In the genomic region with DNA sequence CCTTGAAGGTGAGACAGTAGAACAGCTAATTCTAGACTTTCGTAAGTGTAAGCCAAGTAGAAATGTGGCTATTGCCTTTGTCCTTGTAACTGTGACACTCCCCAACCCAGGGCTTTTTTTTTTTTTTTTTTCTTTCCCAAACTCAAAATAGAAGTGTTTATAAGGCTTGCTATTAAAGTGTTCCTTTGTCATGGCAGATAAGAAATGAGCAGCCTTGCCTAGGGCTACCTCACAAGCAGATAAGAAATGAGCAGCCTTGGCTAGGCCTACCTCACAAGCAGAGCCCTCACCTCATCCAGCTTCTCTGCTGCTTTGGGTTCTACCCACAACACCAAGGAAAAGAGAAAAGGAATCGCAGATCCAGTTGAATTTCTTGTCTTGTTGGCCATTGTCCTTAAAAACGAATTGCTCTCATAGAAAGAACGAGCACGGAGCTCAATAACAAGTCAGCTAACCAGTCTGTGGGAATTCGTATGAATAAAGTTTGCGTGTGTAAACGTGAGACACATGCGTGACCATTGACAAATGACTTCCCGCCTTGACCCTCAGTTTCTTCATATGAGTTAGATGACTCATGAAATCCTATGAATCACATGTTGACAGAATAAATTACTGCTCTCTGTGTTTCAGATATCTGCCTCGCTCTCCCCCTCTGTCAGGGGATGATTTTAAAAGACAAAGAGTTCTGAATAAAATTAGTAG, we compare ENCODE assay signal across 23 mouse cellular contexts.
DNase-seq lines count a peak whose midpoint lies in the region; ATAC-seq and TF ChIP-seq lines count a peak whose summit lies in the region.
"Had no signal": no experiment of that assay in that cellular context is flagged by ENCODE, and none has a peak within 500 bp of the region (broad histone marks: within the 10 kb centered on the region; RNA-seq: fewer than 3 reads in every experiment).

No protein-coding gene starts in this region.

- H3K4me2 ChIP-seq in hindbrain, embryonic 14.5 days (replicated peaks): no peak overlapping the region
- H3K4me2 ChIP-seq: embryonic facial prominence, embryonic 15.5 days; forebrain, embryonic 12.5 days; heart, embryonic 11.5 days; heart, embryonic 15.5 days; hindbrain, embryonic 13.5 days; intestine, embryonic 15.5 days had no signal

- peak; percentile 45 for DNase-seq in NIH3T3 (ENCODE audit: low read depth)
- peak; percentile 14 for DNase-seq in mesoderm, embryonic 11.5 days (ENCODE audit: low read depth, low spot score)
- no peak for DNase-seq in lung, postnatal 25 days (ENCODE audit: low spot score)
- DNase-seq in kidney, postnatal 25 days: no peak
- no peak for DNase-seq in hindbrain, embryonic 14.5 days (ENCODE audit: low spot score)
- DNase-seq: adrenal gland, postnatal 10 days; B cell, adult 2 months; cerebellum, adult 18-20 months; cerebellum, adult 9-11 months; cerebellum, postnatal 36 days; embryo, embryonic 11 days; gastrocnemius, postnatal 14 days; heart, adult 2 months; heart, postnatal 14 days had no signal

- H3K9ac ChIP-seq in hindbrain, embryonic 14.5 days: no peak overlapping the region
- H3K9ac ChIP-seq: embryonic facial prominence, embryonic 15.5 days; forebrain, embryonic 12.5 days; heart, embryonic 15.5 days; hindbrain, embryonic 13.5 days; intestine, embryonic 15.5 days had no signal

- peak overlapping the region; percentile 15 for H3K27ac ChIP-seq in embryonic fibroblast, embryonic 13.5 days (ENCODE audit: insufficient read depth, low read length)
- no peak overlapping the region for H3K27ac ChIP-seq in hindbrain, embryonic 14.5 days
- H3K27ac ChIP-seq: embryonic facial prominence, embryonic 15.5 days; forebrain, embryonic 12.5 days; heart, adult 2 months; heart, embryonic 15.5 days; hindbrain, embryonic 13.5 days; intestine, embryonic 15.5 days had no signal

- H3K4me3 ChIP-seq in C2C12 (ENCODE audit: insufficient read depth, poor library complexity, severe bottlenecking): no peak overlapping the region
- no peak overlapping the region for H3K4me3 ChIP-seq in embryonic fibroblast, embryonic 13.5 days (ENCODE audit: insufficient read depth, low read length)
- no peak overlapping the region for H3K4me3 ChIP-seq in hindbrain, embryonic 14.5 days (replicated peaks; ENCODE audit: low read length)
- H3K4me3 ChIP-seq: embryonic facial prominence, embryonic 15.5 days; forebrain, embryonic 12.5 days; heart, adult 2 months; heart, embryonic 15.5 days; hindbrain, embryonic 13.5 days; intestine, embryonic 15.5 days had no signal

- no peak for ATAC-seq in hindbrain, embryonic 14.5 days (ENCODE audit: low FRiP score)
- ATAC-seq: forebrain, embryonic 16.5 days; intestine, embryonic 15.5 days had no signal

- H3ac ChIP-seq in C2C12 (ENCODE audit: control insufficient read depth, insufficient read length, low read depth): no peak overlapping the region

- TF ChIP-seq POLR2A in embryonic fibroblast, embryonic 13.5 days (IDR thresholded peaks at IDR 0.05; ENCODE audit: low read depth, low read length): no peak

- no peaks in the 10 kb centered on the region for H3K27me3 ChIP-seq in C2C12 (ENCODE audit: control insufficient read depth, insufficient read depth, insufficient read length)
- no peaks in the 10 kb centered on the region for H3K27me3 ChIP-seq in hindbrain, embryonic 14.5 days (ENCODE audit: control insufficient read depth, insufficient read depth, low read length)
- H3K27me3 ChIP-seq: embryonic facial prominence, embryonic 15.5 days; forebrain, embryonic 12.5 days; heart, embryonic 15.5 days; hindbrain, embryonic 13.5 days; intestine, embryonic 15.5 days had no signal

- no peaks in the 10 kb centered on the region; the same call in 1 of the 2 replicates for H3K4me1 ChIP-seq in embryonic fibroblast, embryonic 13.5 days (ENCODE audit: control insufficient read depth, insufficient read depth, low read length)
- no peaks in the 10 kb centered on the region for H3K4me1 ChIP-seq in hindbrain, embryonic 14.5 days (replicated peaks; ENCODE audit: control insufficient read depth, insufficient read depth, low read length)
- H3K4me1 ChIP-seq: embryonic facial prominence, embryonic 15.5 days; forebrain, embryonic 12.5 days; hindbrain, embryonic 13.5 days; intestine, embryonic 15.5 days had no signal

- H3K79me2 ChIP-seq in C2C12 (ENCODE audit: control insufficient read depth, insufficient read depth): no peaks in the 10 kb centered on the region

- no peaks in the 10 kb centered on the region for H3K79me3 ChIP-seq in C2C12 (ENCODE audit: low read depth)

- H3K36me3 ChIP-seq in C2C12 (ENCODE audit: control insufficient read depth, insufficient read depth): no peaks in the 10 kb centered on the region
- no peaks in the 10 kb centered on the region for H3K36me3 ChIP-seq in hindbrain, embryonic 14.5 days (replicated peaks; ENCODE audit: control insufficient read depth, insufficient read depth)
- H3K36me3 ChIP-seq: embryonic facial prominence, embryonic 15.5 days; forebrain, embryonic 12.5 days; heart, embryonic 15.5 days; hindbrain, embryonic 13.5 days; intestine, embryonic 15.5 days had no signal

- 79% methylated on average over 11 of the region's 11 CpGs for WGBS in hindbrain, embryonic 14.5 days

- TF ChIP-seq CTCF in C2C12 (IDR thresholded peaks at IDR 0.05; ENCODE audit: control insufficient read depth, insufficient read depth, insufficient read length): no peak
- TF ChIP-seq CTCF in embryonic fibroblast, embryonic 13.5 days (IDR thresholded peaks at IDR 0.05; ENCODE audit: borderline replicate concordance, insufficient read depth, low read length): no peak

- no peaks in the 10 kb centered on the region for H3K9me3 ChIP-seq in hindbrain, embryonic 14.5 days (ENCODE audit: control insufficient read depth, low read length)
- H3K9me3 ChIP-seq: embryonic facial prominence, embryonic 15.5 days; forebrain, embryonic 12.5 days; heart, embryonic 15.5 days; hindbrain, embryonic 13.5 days; intestine, embryonic 15.5 days had no signal

TF ChIP-seq in C2C12, 6 proteins besides CTCF, POLR2A, EP300 and RAD21:
- peak; percentile 32 for TF ChIP-seq FOSL1 (IDR thresholded peaks at IDR 0.05; ENCODE audit: insufficient read depth, low read length, poor library complexity, severe bottlenecking)
- TF ChIP-seq CEBPB (IDR thresholded peaks at IDR 0.05; ENCODE audit: low read depth): no peak
- TF ChIP-seq USF1 (IDR thresholded peaks at IDR 0.05; ENCODE audit: low read depth): no peak

Comparison
In these comparisons a context has a peak if more than half of its experiments do, and no peak if none do; other contexts are left out.
1. DNase-seq: peak in NIH3T3 (single experiment) and mesoderm, embryonic 11.5 days (single experiment); none in lung, postnatal 25 days (single experiment), kidney, postnatal 25 days (0 of 2) and hindbrain, embryonic 14.5 days (single experiment).